Mouse (Mus musculus) ES-E14 (cell line): Measurements from ENCODE around the gene Vill. TPM values are rescaled to one million over a fixed set of nuclear protein-coding genes. Genes with fewer than 3 reads are reported as not detected.

Experiments
- DNase-seq: peaks from one replicate; pipeline ENCODE4 v3.0.0-alpha.2; 2013; ENCODE audit warnings: low read depth, low spot score
- H3K27ac ChIP-seq: 2 replicates; pipeline ENCODE4 v1.5.1; 2012; ENCODE audit warnings: low read depth, mild to moderate bottlenecking, low read length, moderate library complexity, mixed read lengths; ENCODE audit not compliant: poor library complexity, insufficient read depth, severe bottlenecking
- H3K36me3 ChIP-seq: 2 replicates; pipeline ENCODE4 v1.6.1; 2012; ENCODE audit warnings: mild to moderate bottlenecking, low read length, moderate library complexity, mixed read lengths; ENCODE audit not compliant: control insufficient read depth, poor library complexity, insufficient read depth, severe bottlenecking
- H3K4me1 ChIP-seq, 2 experiments: fragments of 150-350 bp in 1 of 2; sonication (generic) in 1 of 2; 2 replicates each; pipeline ENCODE4 v1.6.1; 2012; ENCODE audit warnings: low read length in 2 of 2, mild to moderate bottlenecking in 1 of 2, mixed read lengths in 1 of 2; ENCODE audit not compliant: control insufficient read depth in 2 of 2, insufficient read depth in 2 of 2, poor library complexity in 1 of 2
- H3K4me3 ChIP-seq, 2 experiments: fragments of 150-350 bp in 1 of 2; sonication (generic) in 1 of 2; 2 replicates each; pipeline ENCODE4 v1.5.1; 2012; ENCODE audit warnings: low read length in 2 of 2, low read depth in 1 of 2, mild to moderate bottlenecking in 1 of 2, mixed read lengths in 1 of 2; ENCODE audit not compliant: insufficient read depth in 1 of 2, poor library complexity in 1 of 2, severe bottlenecking in 1 of 2
- H3K9ac ChIP-seq: 2 replicates; pipeline ENCODE4 v1.6.1; 2012; ENCODE audit warnings: low read depth, mild to moderate bottlenecking, low read length, mixed read lengths; ENCODE audit not compliant: poor library complexity, insufficient read depth, severe bottlenecking
- H3K9me3 ChIP-seq: fragments of 150-350 bp; sonication (generic); 2 replicates; pipeline ENCODE4 v1.6.1; 2012; ENCODE audit warnings: low read depth, mild to moderate bottlenecking, low read length; ENCODE audit not compliant: control insufficient read depth, insufficient read depth
- CHD2 ChIP-seq: IDR thresholded peaks from 2 replicates; pipeline ENCODE4 v1.6.1; 2014; ENCODE audit warnings: mild to moderate bottlenecking, low read depth, low read length, inconsistent platforms
- HCFC1 ChIP-seq: IDR thresholded peaks from 2 replicates; pipeline ENCODE4 v1.6.1; 2012; ENCODE audit warnings: low read length, inconsistent platforms, borderline replicate concordance; ENCODE audit not compliant: insufficient read depth
- MAFK ChIP-seq: IDR thresholded peaks from 2 replicates; pipeline ENCODE4 v1.6.1; 2014; ENCODE audit warnings: mild to moderate bottlenecking, low read depth, low read length, inconsistent platforms; ENCODE audit not compliant: insufficient read depth
- ZC3H11A ChIP-seq: IDR thresholded peaks from 2 replicates; pipeline ENCODE4 v1.6.1; 2012; ENCODE audit warnings: low read depth, mild to moderate bottlenecking, inconsistent platforms, low read length, borderline replicate concordance
- ZNF384 ChIP-seq: IDR thresholded peaks from 2 replicates; pipeline ENCODE4 v1.6.1; 2012; ENCODE audit warnings: low read depth, low read length, inconsistent platforms
- in situ Hi-C, 2 experiments: fragments of 600-800 bp; cut with MboI; formaldehyde crosslinking; loops; one replicate each; pipeline ENCODE4 v1.15.1; 2025; ENCODE audit warnings: low sequenced_read_pairs in 2 of 2, inconsistent platforms in 1 of 2; ENCODE audit not compliant: unreplicated experiment in 2 of 2
- total RNA-seq: library from RNA; depleted of rRNA; stranded (reverse); fragments of 300-350 nt; gene quantifications from 2 replicates; pipeline ENCODE4 v1.2.3, GENCODE M21; 2012

Gene Vill
- total RNA-seq, 1 experiment: 27.5 TPM

GRCm38 (mm10) chr9:119068266-119068665 is 15.7 kb downstream of the Vill start:
- no peak overlapping the region for H3K9ac ChIP-seq
- in situ Hi-C loops: loop anchor here in 1 of 2 experiments (5.0 kb wide), 1 partner anchor 151 kb away; no protein-coding TSS in a partner anchor
- no peak overlapping the region; the same call in 1 of the 2 replicates for H3K27ac ChIP-seq
- H3K9me3 ChIP-seq: no peaks in the 10 kb centered on the region
- H3K36me3 ChIP-seq: peaks cover 4% of the 10 kb centered on the region; the same call in 1 of the 2 replicates
- no peak for TF ChIP-seq ZC3H11A
- TF ChIP-seq HCFC1: no peak
- no peak for TF ChIP-seq ZNF384
- no peak for TF ChIP-seq MAFK
- TF ChIP-seq CHD2: no peak
- no peak overlapping the region for H3K4me3 ChIP-seq
- DNase-seq: no peak
- peaks cover 4 to 18% of the 10 kb centered on the region in 2 experiments; a peak in 1 of 4 replicates for H3K4me1 ChIP-seq

- peaks cover 7% of the 10 kb centered on the region; the same call in 1 of the 2 replicates for H3K36me3 ChIP-seq
Observed at GRCm38 (mm10) chr9:119070173-119070825, 17.7 kb downstream of the Vill start.

GRCm38 (mm10) chr9:119071786-119072185 is 19.2 kb downstream of the Vill start:
- in situ Hi-C loops: loop anchor here in 1 of 2 experiments (10.0 kb wide), 1 partner anchor 157 kb away; no protein-coding TSS in a partner anchor

More at GRCm38 (mm10) chr9:119070173-119070825, 17.7 kb downstream of the Vill start:
- Histone ChIP-seq H3K4me1 (peaks cover 1 to 6% of the 10 kb centered on the region in 2 experiments; a peak in 1 of 4 replicates), H3K9me3 (no peaks in the 10 kb centered on the region), H3K27ac (no peak overlapping the region), H3K4me3 (no peak overlapping the region), H3K9ac (no peak overlapping the region)
- in situ Hi-C loops: loop anchor here in 1 of 2 experiments (10.0 kb wide), 1 partner anchor 155 kb away; no protein-coding TSS in a partner anchor
- DNase-seq: no peak
- no peak for TF ChIP-seq MAFK

GRCm38 (mm10) chr9:119073184-119073895 is 20.8 kb downstream of the Vill start:
- no peak overlapping the region for H3K27ac ChIP-seq
- H3K4me1 ChIP-seq: peaks cover 1 to 14% of the 10 kb centered on the region in 2 experiments; a peak in 2 of 4 replicates
- no peak for DNase-seq
- H3K9me3 ChIP-seq: no peaks in the 10 kb centered on the region
- H3K9ac ChIP-seq: no peak overlapping the region
- in situ Hi-C loops: loop anchor here in 1 of 2 experiments (10.0 kb wide), 1 partner anchor 159 kb away; no protein-coding TSS in a partner anchor
- TF ChIP-seq ZNF384: no peak
- no peak for TF ChIP-seq HCFC1
- TF ChIP-seq CHD2: no peak
- TF ChIP-seq MAFK: no peak
- no peak for TF ChIP-seq ZC3H11A
- H3K4me3 ChIP-seq: no peak overlapping the region
- peaks cover 7% of the 10 kb centered on the region; the same call in 1 of the 2 replicates for H3K36me3 ChIP-seq

More at GRCm38 (mm10) chr9:119071786-119072185, 19.2 kb downstream of the Vill start:
- Histone ChIP-seq H3K9ac (no peak overlapping the region), H3K27ac (no peak overlapping the region), H3K4me1 (peaks cover 1 to 14% of the 10 kb centered on the region in 2 experiments; a peak in 2 of 4 replicates), H3K4me3 (no peak overlapping the region), H3K36me3 (peaks cover 7% of the 10 kb centered on the region; the same call in 1 of the 2 replicates), H3K9me3 (no peaks in the 10 kb centered on the region)
- DNase-seq: no peak
- TF ChIP-seq ZNF384 (no peak), HCFC1 (no peak), ZC3H11A (no peak), CHD2 (no peak), MAFK (no peak)
